In genomic region chr2:133352800-133353199, GRCm38 (mm10) we compare ENCODE assay signal across 17 mouse cellular contexts.
"Had no signal": no experiment of that assay in that cellular context is flagged by ENCODE, and none has a peak within 500 bp of the region (broad histone marks: within the 10 kb centered on the region; RNA-seq: fewer than 3 reads in every experiment).

No protein-coding gene starts in this region.

- H3K9ac ChIP-seq: liver, embryonic 13.5 days; liver, embryonic 15.5 days; liver, postnatal 0 days; midbrain, embryonic 13.5 days; midbrain, embryonic 15.5 days; neural tube, embryonic 12.5 days had no signal

- H3K27ac ChIP-seq: liver, embryonic 13.5 days; liver, embryonic 15.5 days; macrophage; midbrain, embryonic 13.5 days; midbrain, embryonic 15.5 days; neural tube, embryonic 12.5 days had no signal

- H3K4me2 ChIP-seq: liver, embryonic 11.5 days; liver, embryonic 13.5 days; liver, embryonic 15.5 days; midbrain, embryonic 11.5 days; midbrain, embryonic 13.5 days; midbrain, embryonic 15.5 days; neural tube, embryonic 12.5 days had no signal

- H3K4me1 ChIP-seq: liver, embryonic 13.5 days; liver, embryonic 15.5 days; megakaryocyte, embryonic 14.5 days; midbrain, embryonic 13.5 days; midbrain, embryonic 15.5 days; neural tube, embryonic 12.5 days had no signal

- H3K36me3 ChIP-seq: liver, embryonic 13.5 days; liver, embryonic 15.5 days; midbrain, embryonic 13.5 days; midbrain, embryonic 15.5 days; neural tube, embryonic 12.5 days had no signal

- H3K9me3 ChIP-seq: liver, embryonic 13.5 days; liver, embryonic 15.5 days; megakaryocyte, embryonic 14.5 days; midbrain, embryonic 13.5 days; midbrain, embryonic 15.5 days; neural tube, embryonic 12.5 days had no signal

- DNase-seq: liver, embryonic 13.5 days; liver, postnatal 0 days; lung, postnatal 14 days; lung, postnatal 36 days; right cerebral cortex, postnatal 14 days; thymus, adult 18-20 months; thymus, postnatal 14 days; thymus, postnatal 4 days had no signal

- H3K27me3 ChIP-seq: liver, embryonic 13.5 days; liver, embryonic 15.5 days; neural tube, embryonic 12.5 days had no signal

- ATAC-seq: liver, postnatal 0 days; lung, postnatal 0 days; midbrain, embryonic 13.5 days; midbrain, embryonic 15.5 days had no signal

- H3K4me3 ChIP-seq: liver, embryonic 13.5 days; liver, embryonic 15.5 days; megakaryocyte, embryonic 14.5 days; midbrain, embryonic 13.5 days; midbrain, embryonic 15.5 days; neural tube, embryonic 12.5 days had no signal
